Mouse (Mus musculus) erythroblast, embryonic 14.5 days (primary cell): ENCODE results near the gene 0610012G03Rik.

ENCODE experiments used
- GATA1 ChIP-seq: IDR thresholded peaks from 2 replicates; pipeline ENCODE4 v1.6.1; 2012; ENCODE audit warnings: low read length, inconsistent platforms, mixed read lengths
- TAL1 ChIP-seq: IDR thresholded peaks from 3 replicates; pipeline ENCODE4 v1.6.1; 2012; ENCODE audit warnings: low read length, inconsistent platforms, mixed read lengths

DNA sequence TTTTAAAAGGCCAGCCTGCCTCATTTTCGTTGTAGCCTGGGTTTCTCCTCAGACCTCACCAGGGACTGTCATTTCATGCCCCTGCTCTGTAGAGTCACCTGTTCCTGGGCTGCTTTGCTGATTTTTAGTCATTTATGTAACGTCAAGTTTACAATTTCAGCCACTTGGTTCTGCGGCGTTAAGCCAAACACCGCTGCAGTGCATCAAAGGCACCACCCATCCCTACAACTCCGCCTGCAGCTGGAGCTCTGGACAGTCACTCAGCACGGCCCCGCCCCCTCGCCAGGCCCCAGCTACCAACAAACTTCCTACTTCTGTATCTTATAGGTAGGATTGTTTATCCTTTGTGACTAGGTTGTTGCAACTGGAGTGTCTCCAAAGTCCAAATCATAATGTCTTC lies 41.4 kb downstream of the 0610012G03Rik start:
- no peak for TF ChIP-seq TAL1
- TF ChIP-seq GATA1: no peak
